Mouse (Mus musculus): Measurements from ENCODE around the gene Astn2.

GRCm38 (mm10) chr4:66261276-66261675 lies 143.1 kb downstream of the Astn2 start:
- TF ChIP-seq CTCF (IDR thresholded peaks at IDR 0.05; ENCODE audit: control insufficient read depth, insufficient read depth, low read length), result no peak
- no peak for TF ChIP-seq POLR2A (IDR thresholded peaks at IDR 0.05; ENCODE audit: borderline replicate concordance, control insufficient read depth, low read depth, low read length)

Measured in bone marrow, adult 2 months (tissue).